Mouse (Mus musculus): Measurements from ENCODE around the gene Hp1bp3.

The Hp1bp3 gene

GRCm38 (mm10) chr4:138223623-138224022, 7.5 kb downstream of the Hp1bp3 start:
- DNase-seq = no peak

GRCm38 (mm10) chr4:138246756-138247665, 30.9 kb downstream of the Hp1bp3 start:
- peak; percentile 73 for DNase-seq

- DNase-seq = peak; percentile 92
Observed at GRCm38 (mm10) chr4:138250088-138250960, 34.2 kb downstream of the Hp1bp3 start, which contains the start of the genes Sh2d5 and Kif17. Sh2d5 (plus strand) TSS chr4:138250403. Kif17 (plus strand) TSS chr4:138250435.

- DNase-seq = peak; percentile 42
Observed at GRCm38 (mm10) chr4:138251819-138252218, 35.7 kb downstream of the Hp1bp3 start.

- no peak for DNase-seq
Observed at GRCm38 (mm10) chr4:138252231-138252630, 36.1 kb downstream of the Hp1bp3 start.

- no peak for DNase-seq
Observed at GRCm38 (mm10) chr4:138257116-138257687, 41.1 kb downstream of the Hp1bp3 start.

GRCm38 (mm10) chr4:138258663-138259062, 42.6 kb downstream of the Hp1bp3 start:
- no peak for DNase-seq

- DNase-seq = peak; percentile 6
Observed at GRCm38 (mm10) chr4:138259482-138259881, 43.4 kb downstream of the Hp1bp3 start.

- peak; percentile 92 for DNase-seq
Observed at GRCm38 (mm10) chr4:138261843-138262681, 46.0 kb downstream of the Hp1bp3 start.

GRCm38 (mm10) chr4:138267869-138268268, 51.8 kb downstream of the Hp1bp3 start:
- DNase-seq = no peak

- peak; percentile 56 for DNase-seq
Observed at GRCm38 (mm10) chr4:138272011-138272997, 56.2 kb downstream of the Hp1bp3 start.

GRCm38 (mm10) chr4:138278346-138278745, 62.2 kb downstream of the Hp1bp3 start:
- no peak for DNase-seq

- peak; percentile 54 for DNase-seq
Observed at GRCm38 (mm10) chr4:138282834-138283233, 66.7 kb downstream of the Hp1bp3 start.

- DNase-seq = no peak
Observed at GRCm38 (mm10) chr4:138286411-138286810, 70.3 kb downstream of the Hp1bp3 start.

GRCm38 (mm10) chr4:138288691-138289090, 72.6 kb downstream of the Hp1bp3 start:
- no peak for DNase-seq

- DNase-seq = no peak
Observed at GRCm38 (mm10) chr4:138292028-138292427, 75.9 kb downstream of the Hp1bp3 start.

- DNase-seq = no peak
Observed at GRCm38 (mm10) chr4:138293261-138293948, 77.3 kb downstream of the Hp1bp3 start.

GRCm38 (mm10) chr4:138293949-138294550, 78.0 kb downstream of the Hp1bp3 start:
- DNase-seq = no peak

Measured in right cerebral cortex, postnatal 14 days (tissue).